Mouse (Mus musculus): ENCODE data around the gene Epop.

DNA sequence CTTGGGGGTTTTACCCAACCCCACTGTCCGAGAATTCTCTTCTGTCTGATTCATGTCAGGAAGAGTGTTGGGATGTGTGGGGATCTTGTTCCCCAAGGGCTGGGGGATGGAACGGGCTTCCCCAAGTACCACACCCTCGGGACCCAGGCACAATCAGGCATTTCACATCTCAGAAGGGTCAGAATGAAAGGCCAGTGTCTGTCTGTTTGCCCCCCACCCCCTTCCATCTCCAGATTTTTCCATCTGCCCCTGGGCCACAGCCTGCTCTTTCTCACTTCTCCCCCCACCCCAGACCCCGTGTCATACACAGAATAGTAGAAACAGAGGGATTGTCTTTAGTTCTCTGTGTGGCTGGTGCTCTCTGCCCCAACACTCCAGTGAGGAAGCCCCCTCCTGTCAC is 20.6 kb downstream of the Epop start:
- TF ChIP-seq CTCF (IDR thresholded peaks at IDR 0.05; ENCODE audit: low read depth, low read length) = no peak
- TF ChIP-seq POLR2A (IDR thresholded peaks at IDR 0.05; ENCODE audit: borderline replicate concordance, low read depth, low read length) = no peak

Measured in bone marrow macrophage, adult 2 months (primary cell).